Mouse (Mus musculus) liver, embryonic 11.5 days (tissue): Measurements from ENCODE around the gene Smr2. TPM values are rescaled to one million over a fixed set of nuclear protein-coding genes. Genes with fewer than 3 reads are reported as not detected.
"Not testable (repeated sequence)": the region's sequence is repeated elsewhere in the genome, so short reads cannot be mapped to it uniquely, and the experiment has no call there.

Experiments
- ATAC-seq: fragments of 200-750 bp; cut with Nextera tagmentation; replicated peaks from 2 replicates; pipeline ENCODE4 v1.8.0; 2017; ENCODE audit warnings: moderate number of reproducible peaks, mild to moderate bottlenecking, moderate TSS enrichment, moderate library complexity; ENCODE audit not compliant: low FRiP score
- DNase-seq: peaks from one replicate; pipeline ENCODE4 v3.0.0-alpha.2; 2017; ENCODE audit warnings: low spot score
- H3K27ac ChIP-seq: fragments of 300-500 bp; sonication (generic); 2 replicates; pipeline ENCODE4 v1.5.1; 2014; ENCODE audit warnings: mild to moderate bottlenecking, low read depth, low read length, control low read depth
- H3K27me3 ChIP-seq: fragments of 300-500 bp; sonication (generic); replicated peaks from 2 replicates; pipeline ENCODE4 v1.6.1; 2014; ENCODE audit warnings: low read length, mixed read lengths; ENCODE audit not compliant: control insufficient read depth, insufficient read depth
- H3K36me3 ChIP-seq: fragments of 300-500 bp; sonication (generic); 2 replicates; pipeline ENCODE4 v1.6.1; 2014; ENCODE audit warnings: mild to moderate bottlenecking, low read length, moderate library complexity, mixed read lengths; ENCODE audit not compliant: control insufficient read depth, insufficient read depth
- H3K4me1 ChIP-seq: fragments of 300-500 bp; sonication (generic); replicated peaks from 2 replicates; pipeline ENCODE4 v1.6.1; 2014; ENCODE audit warnings: low read length, mixed read lengths; ENCODE audit not compliant: control insufficient read depth, insufficient read depth
- H3K4me2 ChIP-seq: fragments of 300-500 bp; sonication (generic); 2 replicates; pipeline ENCODE4 v1.6.1; 2014; ENCODE audit warnings: mild to moderate bottlenecking, control low read depth, moderate library complexity
- H3K4me3 ChIP-seq: fragments of 300-500 bp; sonication (generic); 2 replicates; pipeline ENCODE4 v1.5.1; 2014; ENCODE audit warnings: low read depth, low read length, control low read depth
- H3K9ac ChIP-seq: fragments of 300-500 bp; sonication (generic); 2 replicates; pipeline ENCODE4 v1.6.1; 2014; ENCODE audit warnings: low read depth, low read length, control low read depth
- H3K9me3 ChIP-seq: fragments of 300-500 bp; sonication (generic); 2 replicates; pipeline ENCODE4 v1.6.1; 2016; ENCODE audit warnings: low read length, inconsistent platforms, mixed read lengths; ENCODE audit not compliant: control insufficient read depth
- WGBS: fragments of 180-500 bp; shearing (Covaris S2); extraction: QIAGEN DNeasy Blood & Tissue Kit; methylation state at CpG from one replicate; pipeline ENCODE4 v1.1.7; 2014; 5-methylcytosine and 5-hydroxymethylcytosine counted together
- polyA plus RNA-seq: library from polyadenylated mRNA; unstranded; fragments of >200 nt; fragmentation: Nextera tagmentation; extraction: Ambion mirVana; gene quantifications from 2 replicates; pipeline ENCODE4 v1.2.1, GENCODE M21; 2014

The Smr2 gene
- not detected in 2 replicates for polyA plus RNA-seq

GRCm38 (mm10) chr5:88086256-88086655, at the start of gene Smr2:
Smr2 (plus strand) TSS chr5:88086556.
- ATAC-seq, H3K9me3 ChIP-seq, H3K27me3 ChIP-seq, H3K4me3 ChIP-seq, DNase-seq, H3K36me3 ChIP-seq, H3K27ac ChIP-seq, H3K4me1 ChIP-seq, H3K9ac ChIP-seq, H3K4me2 ChIP-seq: not testable (repeated sequence)

GRCm38 (mm10) chr5:88111430-88111829, 25.1 kb downstream of the Smr2 start, which contains the start of gene Gm11116:
Gm11116 (minus strand) TSS chr5:88111530.
- H3K9me3 ChIP-seq = no peaks in the 10 kb centered on the region
- no peak within 1 kb of the TSS for H3K4me3 ChIP-seq
- WGBS = 66% methylated on average over 1 of the region's 1 CpGs
- H3K27ac ChIP-seq = no peak within 1 kb of the TSS
- no peak for ATAC-seq
- H3K36me3 ChIP-seq = no peaks in the 10 kb centered on the region
- no peak for DNase-seq
- no peaks in the 10 kb centered on the region for H3K27me3 ChIP-seq
- no peaks in the 10 kb centered on the region for H3K4me1 ChIP-seq
- no peak within 1 kb of the TSS for H3K9ac ChIP-seq
- no peak within 1 kb of the TSS for H3K4me2 ChIP-seq

DNA sequence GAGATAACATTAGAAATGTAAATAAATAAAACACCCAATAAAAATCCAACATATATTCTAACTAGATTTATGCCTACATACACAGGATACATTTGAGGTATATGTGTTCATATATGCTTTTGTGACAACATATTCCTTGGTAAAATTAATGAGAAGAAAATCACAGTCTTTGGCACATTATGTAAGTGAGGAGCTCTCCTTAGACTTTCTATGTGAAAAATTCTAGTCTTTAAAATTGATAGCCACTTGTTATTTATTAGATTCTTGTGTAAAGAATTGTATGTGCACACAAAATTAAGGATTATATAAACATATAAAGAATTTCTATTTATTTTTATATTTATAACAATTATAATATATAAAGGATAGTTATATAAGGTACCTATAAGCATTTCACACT, 67.6 kb downstream of the Smr2 start, which contains the start of gene Gm11115:
Gene Gm11115, minus strand, starts transcription at position 101 of the 400 bp plus-strand sequence.
- Histone ChIP-seq H3K36me3 (no peaks in the 10 kb centered on the region), H3K4me1 (no peaks in the 10 kb centered on the region), H3K9ac (no peak within 1 kb of the TSS), H3K4me2 (no peak within 1 kb of the TSS), H3K27ac (no peak within 1 kb of the TSS), H3K9me3 (no peaks in the 10 kb centered on the region), H3K4me3 (no peak within 1 kb of the TSS), H3K27me3 (no peaks in the 10 kb centered on the region)
- no peak for ATAC-seq
- no peak for DNase-seq

Other genes with a start within 250 kb of the Smr2 start
- gene Odam, start 201.5 kb upstream of the Smr2 start, polyA plus RNA-seq = not detected in 2 replicates
- 0.16 and 0.25 TPM in 2 replicates for gene Csn3, start 161.0 kb upstream of the Smr2 start, polyA plus RNA-seq
- not detected in 2 replicates for gene 2310003L06Rik, start 117.1 kb upstream of the Smr2 start, polyA plus RNA-seq
- not detected in 2 replicates for gene Gm28434, start 117.0 kb upstream of the Smr2 start, polyA plus RNA-seq
- not detected in 2 replicates for gene Cabs1, start 107.1 kb upstream of the Smr2 start, polyA plus RNA-seq
- not detected in 2 replicates for gene Smr3a, start 84.0 kb upstream of the Smr2 start, polyA plus RNA-seq
- gene Gm11116, start 25.0 kb downstream of the Smr2 start, polyA plus RNA-seq = not detected in 2 replicates
- gene Gm11115, start 67.5 kb downstream of the Smr2 start, polyA plus RNA-seq = not detected in 2 replicates
- not detected in 2 replicates for gene Gm7714, start 182.4 kb downstream of the Smr2 start, polyA plus RNA-seq
- gene Prol1, start 230.8 kb downstream of the Smr2 start, polyA plus RNA-seq = not detected in 2 replicates